Mouse (Mus musculus): ENCODE results near the gene Mmp10.

- TF ChIP-seq CTCF (IDR thresholded peaks at IDR 0.05; ENCODE audit: low read depth) (no peak), EP300 (IDR thresholded peaks at IDR 0.05; ENCODE audit: low read depth) (no peak)
These were observed 48.9 kb upstream of the Mmp10 start for GRCm38 (mm10) chr9:7453302-7453701.

Data from heart, postnatal 0 days (tissue).